Mouse (Mus musculus) gastrocnemius, postnatal 10 days (tissue): ENCODE data around the gene Tbca. TPM values are rescaled to one million over a fixed set of nuclear protein-coding genes. Genes with fewer than 3 reads are reported as not detected.

ENCODE experiments used
- DNase-seq: peaks from one replicate; pipeline ENCODE4 v3.0.0; 2021; ENCODE audit warnings: mixed read lengths
- total RNA-seq, 2 experiments: library from RNA; stranded (reverse); gene quantifications; 2 replicates each; pipeline ENCODE4 v1.2.3; 2021

Gene Tbca
- total RNA-seq, 2 experiments from 2014 or later: 118 to 123 TPM

DNA sequence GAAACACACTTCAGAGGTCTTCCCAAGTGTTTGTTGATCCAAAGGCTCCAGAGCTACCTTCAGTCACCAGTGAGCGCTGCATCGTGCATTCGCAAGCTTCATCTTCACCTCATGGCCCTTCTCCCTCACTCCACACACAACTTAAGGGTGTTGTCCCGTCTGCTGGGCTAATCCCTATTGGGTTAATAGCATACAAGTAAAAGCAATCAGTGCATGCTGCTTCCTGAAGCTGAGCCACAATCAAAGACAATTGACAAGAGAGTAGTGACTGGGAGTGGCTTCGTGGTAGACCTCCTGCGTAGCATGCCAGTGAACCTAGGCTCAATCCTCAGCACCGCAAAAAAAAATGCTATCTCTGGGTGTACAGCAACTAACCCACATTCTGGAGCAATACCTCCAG lies 59.2 kb downstream of the Tbca start:
- no peak for DNase-seq

DNA sequence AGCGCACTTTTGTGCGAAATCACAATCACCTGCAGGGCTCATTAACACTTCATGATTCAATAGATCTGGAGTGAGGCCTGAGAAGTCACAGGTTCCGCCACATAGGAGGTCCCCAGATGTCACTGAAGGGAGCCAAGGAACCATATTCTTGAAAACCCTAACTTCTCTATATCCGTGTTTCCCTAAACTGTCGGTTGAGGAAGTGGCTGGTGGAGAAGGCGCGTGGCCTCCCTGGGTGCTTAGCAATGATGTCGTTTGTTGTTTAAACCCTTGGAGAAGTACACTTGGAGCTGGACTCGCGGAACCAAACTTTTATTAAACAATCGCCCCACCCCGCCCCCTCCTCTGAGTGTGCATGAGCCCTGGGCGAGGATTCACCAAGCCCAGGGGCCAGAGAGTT lies 60.6 kb downstream of the Tbca start:
- no peak for DNase-seq

DNA sequence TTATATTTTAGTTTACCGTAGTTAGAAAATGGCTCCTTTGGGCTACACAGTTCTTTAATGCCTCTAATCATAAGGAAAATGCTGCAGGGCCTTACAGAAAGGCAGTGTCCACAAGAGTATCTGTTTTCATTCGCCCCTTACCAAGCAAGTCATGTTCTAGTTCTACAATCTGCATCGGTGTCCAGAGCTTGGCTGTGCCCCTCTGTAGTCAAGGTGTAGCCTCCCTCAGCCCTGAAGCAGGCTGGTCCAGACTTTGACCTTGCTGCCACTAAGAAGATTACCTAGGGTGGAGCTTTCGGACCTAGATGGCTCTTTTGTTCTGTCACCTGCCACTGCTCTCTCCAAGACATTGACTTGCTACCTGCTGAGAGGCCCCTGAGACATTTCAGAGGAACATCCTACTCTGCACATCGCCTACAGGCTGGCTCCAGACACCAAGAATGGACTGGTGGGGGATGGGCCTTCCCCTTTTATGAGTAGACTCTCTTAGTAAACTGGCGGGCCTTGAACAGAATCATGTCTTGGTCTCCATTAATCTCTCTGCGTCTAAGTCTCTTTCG lies 69.4 kb downstream of the Tbca start:
- no peak for DNase-seq

DNA sequence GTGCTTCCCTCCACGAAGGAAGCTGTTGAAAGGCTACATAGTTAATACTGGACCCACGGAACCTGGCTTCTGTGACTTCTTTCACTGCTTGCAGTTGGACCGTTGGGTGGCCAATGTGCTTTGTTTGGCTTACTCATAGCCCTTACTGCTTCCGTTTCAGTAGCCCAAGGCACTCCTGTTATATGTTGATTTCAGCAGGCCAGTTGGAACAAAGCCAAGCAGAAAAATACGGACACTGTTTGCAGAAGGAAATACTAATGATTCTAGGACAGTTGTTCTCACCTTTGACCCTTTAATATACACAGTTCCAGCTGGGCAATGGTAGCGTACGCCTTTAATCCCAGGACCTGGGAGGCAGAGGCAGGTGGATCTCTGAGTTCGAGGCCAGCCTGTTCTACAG lies 70.5 kb downstream of the Tbca start:
- no peak for DNase-seq

DNA sequence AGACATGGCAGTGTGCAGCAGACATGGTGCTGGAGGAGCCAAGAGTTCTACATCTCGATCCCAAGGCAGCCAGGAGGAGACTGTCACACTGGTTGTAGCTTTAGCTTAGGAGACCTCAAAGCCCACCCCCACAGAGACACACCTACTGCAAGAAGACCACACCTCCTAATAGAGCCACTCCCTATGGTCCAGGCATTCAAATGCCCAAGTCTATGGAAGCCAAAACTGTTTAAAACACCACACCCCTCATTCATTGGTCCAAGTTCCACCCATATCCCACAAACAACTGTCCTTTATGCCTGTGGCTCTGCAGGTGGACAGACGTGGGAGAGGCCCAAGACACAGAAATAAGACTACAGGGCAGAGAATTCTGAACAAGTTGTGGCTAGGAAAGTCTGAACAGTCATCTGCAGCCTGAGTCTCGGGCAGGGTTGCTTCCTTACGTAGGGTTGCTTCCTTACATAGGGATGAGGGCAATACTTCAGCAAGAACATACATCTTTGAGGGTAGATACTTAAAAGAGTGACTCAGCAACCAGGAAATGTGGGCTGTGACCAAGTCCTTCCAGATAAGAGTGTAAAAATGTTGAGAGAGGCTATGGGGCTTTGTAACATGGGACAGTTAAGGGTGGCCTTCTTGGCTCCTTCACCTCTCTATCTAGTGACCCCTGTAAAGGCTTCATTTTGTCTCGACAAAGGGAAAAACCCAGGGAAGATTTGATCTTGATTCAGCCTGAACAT lies 74.0 kb downstream of the Tbca start:
- DNase-seq: no peak

DNA sequence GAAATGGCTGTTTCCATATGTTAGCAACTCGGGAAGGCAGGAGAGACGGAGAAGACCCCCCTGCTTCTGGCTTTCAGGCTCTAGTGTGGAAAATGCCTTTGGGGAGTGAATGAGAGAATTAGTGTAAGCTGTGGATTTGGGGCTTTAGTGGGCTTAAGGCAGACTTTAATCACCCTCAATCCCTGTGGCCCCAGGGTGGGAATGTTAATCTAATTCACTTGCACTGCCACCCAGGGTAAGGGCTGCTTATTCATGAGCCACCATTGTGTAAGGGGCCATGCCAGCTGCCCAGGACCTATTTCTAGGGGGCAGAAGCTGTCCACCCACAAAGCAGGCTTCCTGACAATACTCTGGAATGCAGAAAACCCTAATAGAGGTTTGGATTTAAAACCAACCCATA lies 78.2 kb downstream of the Tbca start:
- DNase-seq: no peak

DNA sequence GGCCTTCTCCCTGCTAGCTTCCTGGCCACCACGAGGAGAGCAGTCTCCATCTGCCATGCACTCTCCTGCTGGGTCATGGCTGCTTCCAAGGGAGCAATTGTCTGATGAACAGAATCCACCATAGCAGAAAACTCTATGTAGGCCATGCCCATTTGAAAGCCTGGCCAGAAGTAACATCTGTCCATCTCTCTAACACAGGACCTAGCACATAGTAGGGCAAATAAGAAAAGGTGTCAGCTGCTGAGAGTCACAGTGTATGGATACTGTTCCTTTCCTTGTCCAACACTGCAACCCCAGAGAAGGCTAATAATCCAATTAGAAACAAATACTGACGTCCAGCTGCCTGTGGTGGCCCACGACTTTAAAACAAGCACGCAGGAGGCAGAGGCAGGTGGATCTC lies 79.1 kb downstream of the Tbca start:
- DNase-seq: no peak

DNA sequence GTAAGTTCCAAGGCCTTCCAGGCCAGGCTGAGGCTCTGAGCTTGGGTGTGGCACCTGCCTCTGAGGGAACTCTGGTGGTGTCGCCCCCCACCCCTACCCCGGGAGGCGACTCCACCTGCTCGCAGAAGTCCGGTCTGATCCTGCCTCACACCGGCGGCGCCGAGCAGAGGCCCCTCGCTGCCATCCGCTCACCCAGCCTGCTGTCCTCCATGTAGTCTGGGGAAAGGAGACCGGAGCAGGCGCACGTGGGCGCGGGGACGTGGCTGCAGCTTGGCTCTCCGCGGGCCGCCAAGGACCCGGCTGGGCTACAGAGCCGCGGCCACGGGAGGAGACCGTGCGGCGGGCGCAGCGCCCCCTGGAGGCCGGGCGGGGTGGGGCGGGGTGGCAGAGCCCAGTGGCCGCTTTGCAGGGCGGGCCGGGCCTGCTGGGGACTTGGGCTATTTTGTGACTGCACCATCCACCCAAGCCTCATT lies 79.8 kb downstream of the Tbca start:
- DNase-seq: peak; percentile 77

DNA sequence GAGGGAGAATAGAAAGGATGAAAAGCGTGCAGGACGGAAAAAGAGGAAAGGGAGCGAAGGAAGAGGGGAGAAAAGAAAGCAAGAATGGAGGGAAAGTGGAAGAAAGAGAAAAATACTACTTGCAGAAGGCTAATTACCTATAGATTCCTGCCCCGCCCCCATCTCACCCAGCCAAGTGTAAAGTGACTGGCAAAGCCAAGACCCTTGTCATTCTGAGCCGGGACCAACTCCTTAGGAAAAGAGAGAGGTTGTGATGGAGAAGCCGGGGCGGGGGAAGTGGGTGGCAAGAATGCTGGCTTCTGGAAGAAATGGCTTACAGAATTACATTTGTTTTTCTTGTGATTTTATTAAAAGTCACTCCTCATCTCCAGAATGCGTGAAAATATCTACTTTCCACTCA lies 80.8 kb downstream of the Tbca start:
- DNase-seq: no peak

DNA sequence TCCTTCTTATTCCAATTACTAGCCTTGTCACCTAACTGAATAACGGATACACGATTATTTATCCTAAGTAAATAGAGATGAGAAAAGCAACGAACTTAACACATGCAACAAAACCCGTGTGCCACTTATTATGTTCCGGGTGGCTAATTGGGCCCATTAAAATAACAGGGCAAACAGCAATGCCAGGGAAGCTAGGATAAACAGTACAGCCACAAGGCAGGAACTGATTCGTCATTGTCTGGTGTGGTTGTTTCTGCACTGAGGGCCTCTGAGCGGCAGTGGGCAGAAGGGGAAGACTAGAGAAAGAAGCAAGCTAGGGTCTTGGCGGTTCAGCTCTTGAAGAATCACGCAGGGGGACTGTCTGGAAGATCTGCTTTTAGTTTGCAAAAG lies 81.4 kb downstream of the Tbca start:
- DNase-seq: no peak

DNA sequence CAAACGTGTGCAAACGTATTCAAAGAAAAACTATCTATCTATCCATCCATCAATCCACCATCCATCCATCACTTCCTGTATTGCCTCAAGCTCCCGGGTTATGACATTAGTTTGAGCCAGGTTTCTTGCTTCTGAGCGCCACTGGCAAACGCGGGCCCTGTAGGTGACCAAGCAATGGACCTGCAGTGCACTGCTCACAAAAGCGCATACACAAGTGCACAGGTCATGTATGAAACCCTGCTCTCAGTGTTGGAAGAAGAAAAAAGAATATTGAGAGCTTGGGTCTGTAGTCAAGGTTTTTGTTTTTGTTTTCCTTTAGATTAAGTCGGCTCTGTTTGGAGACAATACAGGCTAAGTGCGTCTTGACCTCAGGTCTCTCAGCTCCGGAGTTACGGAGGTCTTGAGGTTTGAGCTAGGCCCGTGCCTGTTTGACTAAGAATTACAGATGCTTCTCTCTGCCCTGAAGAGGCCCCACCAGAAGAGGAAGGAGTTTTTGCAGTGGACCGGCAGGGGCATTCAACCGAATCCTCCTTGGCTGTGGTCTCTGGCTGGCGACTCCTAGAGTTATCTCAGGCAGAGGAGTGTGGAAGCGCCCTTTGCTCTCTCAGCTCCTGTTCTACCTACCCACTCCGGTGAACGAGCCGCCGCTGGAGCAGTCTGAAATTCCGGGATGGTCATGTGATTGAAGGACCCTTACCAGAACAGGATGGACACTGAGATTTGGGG lies 81.9 kb downstream of the Tbca start:
- no peak for DNase-seq

DNA sequence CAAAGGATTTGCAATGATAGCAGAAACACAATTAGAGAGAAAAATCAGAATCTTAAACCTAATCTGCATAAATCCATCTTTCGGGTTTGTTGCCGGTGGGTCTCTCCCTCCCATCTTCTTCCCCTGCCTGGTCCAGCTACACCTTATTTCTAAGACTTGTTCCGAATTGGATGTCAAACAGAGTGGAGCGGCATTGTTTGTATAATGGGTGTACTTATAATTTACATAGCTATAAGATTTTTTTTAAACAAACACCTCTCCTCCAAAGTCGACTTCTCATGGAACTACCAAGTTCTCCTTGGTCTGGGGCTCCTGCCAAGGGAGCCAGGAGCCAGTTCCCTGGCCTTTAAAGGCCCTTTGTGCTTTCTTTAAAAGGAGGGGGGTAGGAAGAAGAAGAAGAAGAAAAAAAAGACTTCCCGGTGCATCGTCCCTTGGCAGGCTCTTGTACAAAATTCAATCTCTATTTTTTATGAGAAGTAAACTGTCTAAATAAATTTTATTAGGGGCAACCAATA lies 83.2 kb downstream of the Tbca start:
- no peak for DNase-seq

DNA sequence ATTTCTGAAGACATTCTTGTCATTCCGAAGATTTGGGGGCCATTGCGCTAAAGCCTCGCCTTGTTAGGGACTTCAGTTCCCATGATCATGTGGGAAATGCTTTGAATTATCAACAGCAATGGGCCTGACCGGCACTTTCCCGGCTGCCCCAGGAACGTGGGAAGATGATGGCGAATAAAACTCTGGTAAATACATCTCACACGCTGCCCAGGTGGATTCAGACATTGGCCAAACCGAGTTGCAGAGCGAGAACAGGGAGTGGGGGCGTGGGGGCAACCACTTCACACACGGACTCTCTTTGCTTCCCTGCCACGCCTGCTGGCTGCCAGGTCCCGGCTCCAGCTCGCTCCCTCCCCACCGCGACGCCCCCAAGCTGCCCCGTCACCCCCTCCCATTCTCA lies 83.7 kb downstream of the Tbca start:
- DNase-seq: no peak

DNA sequence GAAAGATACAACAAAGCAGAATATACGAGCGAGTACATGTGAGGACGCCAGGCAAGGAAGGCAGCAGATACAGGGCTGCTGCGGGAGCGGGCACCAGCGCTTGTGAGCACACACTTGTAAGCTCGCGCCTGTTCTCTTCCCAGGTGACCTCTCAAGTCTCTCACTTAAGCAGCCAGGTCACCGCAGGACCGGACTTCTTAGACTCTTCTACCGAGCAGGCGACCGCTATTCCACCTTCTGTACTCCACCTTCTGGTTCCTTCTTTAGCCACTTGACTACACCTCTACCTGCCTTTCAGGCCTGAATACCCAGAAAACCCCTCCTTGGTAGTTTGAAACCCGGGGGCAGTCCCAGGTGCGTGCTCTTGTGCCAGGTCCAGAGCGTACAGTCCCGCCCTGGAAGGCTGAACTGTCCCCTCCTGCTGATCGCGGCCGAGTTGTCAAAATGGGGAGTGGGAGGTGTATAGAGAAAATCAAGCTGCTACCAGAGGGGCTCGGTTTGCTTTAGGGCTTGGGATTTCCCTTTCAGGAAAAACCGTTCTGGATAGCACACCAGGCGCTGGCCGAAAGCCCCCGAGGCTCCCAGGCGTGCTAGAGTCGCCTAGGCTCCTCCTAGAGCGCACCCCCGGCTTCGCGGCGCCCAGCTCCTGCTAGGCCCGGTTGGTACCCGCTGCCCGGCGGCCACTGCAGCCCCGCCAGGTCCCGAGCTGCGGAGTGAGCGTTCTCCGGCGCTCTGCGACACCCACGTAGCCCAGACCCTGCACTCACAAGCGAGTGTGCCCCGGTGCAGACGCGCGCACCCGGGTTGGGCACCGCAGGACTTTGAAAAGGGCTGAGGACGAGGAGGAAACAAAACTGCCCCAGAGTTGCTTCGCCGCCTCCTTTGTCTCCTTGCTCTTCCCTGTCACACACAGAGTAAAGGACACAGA lies 84.7 kb downstream of the Tbca start:
- no peak for DNase-seq

DNA sequence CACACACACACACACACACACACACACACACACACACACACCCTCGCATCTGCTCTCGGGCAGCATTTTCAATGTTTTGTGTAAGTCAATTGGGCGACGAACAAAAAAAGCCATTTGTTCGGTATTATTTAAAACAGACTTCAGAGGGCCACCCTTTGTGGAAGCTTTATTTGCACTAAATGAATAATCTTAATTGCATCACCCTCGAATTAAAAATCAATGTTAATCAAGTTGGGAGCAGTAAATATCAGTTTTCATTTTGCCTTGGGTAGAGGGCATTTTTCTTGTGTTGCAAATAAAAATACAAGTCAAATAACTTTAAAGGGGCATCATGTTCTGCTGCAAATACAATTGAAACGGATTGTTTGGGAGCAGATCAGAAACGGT lies 85.3 kb downstream of the Tbca start:
- no peak for DNase-seq

DNA sequence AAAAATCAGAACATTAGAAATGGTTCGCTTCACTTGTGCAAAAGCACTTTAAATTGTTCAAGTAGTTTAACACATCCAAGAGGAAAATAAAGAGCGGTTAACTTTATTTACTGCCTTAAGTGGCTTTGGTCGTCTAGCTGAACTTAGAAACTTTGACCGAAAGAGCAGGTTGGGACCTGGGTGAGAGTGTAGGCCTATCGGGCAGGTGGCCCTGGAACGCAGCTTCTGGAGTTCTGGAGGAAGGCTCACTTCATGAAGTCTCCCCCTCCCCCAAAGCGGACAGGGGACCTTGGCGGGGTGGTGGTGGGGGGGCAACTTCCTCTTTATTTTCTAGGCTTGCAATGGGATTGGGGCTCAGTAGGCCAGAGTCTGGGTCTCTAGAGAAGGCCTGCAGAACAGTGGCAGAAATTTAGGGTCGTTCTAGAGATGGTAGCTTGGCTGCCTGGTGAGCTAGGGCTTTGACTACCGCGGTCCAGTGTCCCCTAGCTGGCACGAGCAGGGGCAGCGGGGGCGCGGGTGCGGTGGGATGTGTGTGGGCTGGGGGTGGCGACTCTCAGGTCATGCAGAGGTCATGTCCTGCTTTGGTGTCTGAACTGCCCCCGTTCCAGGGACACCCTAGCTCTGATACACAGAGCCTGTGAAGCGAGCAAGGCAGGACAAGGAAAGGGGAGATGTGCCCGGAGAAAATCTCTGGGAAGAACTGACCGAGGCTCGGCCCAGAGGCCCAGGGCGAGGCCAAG lies 86.1 kb downstream of the Tbca start:
- no peak for DNase-seq

DNA sequence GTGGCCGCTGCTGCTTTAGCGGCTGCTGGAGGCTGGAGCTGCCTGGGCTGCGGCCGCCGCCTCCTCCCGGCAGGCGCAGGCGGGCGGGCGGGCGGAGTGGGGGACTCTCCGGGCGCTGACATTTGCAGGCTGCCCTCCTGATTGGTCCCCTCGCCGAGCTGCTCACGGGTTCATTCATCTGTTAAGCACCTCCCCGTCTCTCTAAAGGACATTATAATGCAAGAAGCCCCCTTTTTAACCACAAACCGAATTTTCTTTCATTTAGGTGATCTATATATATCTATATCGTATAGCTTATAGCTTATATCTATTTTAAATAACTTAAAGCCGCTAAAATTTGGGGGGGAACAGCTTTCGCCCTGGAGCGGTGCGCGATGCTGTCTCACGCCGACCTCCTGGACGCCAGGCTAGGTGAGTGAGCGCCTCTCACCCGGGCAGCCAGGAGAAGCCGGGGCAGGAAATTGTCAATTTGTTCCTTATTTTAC lies 86.7 kb downstream of the Tbca start, which contains the start of gene Otp:
Otp (plus strand) TSS at position 207 of the 485 bp plus-strand sequence.
- no peak for DNase-seq

DNA sequence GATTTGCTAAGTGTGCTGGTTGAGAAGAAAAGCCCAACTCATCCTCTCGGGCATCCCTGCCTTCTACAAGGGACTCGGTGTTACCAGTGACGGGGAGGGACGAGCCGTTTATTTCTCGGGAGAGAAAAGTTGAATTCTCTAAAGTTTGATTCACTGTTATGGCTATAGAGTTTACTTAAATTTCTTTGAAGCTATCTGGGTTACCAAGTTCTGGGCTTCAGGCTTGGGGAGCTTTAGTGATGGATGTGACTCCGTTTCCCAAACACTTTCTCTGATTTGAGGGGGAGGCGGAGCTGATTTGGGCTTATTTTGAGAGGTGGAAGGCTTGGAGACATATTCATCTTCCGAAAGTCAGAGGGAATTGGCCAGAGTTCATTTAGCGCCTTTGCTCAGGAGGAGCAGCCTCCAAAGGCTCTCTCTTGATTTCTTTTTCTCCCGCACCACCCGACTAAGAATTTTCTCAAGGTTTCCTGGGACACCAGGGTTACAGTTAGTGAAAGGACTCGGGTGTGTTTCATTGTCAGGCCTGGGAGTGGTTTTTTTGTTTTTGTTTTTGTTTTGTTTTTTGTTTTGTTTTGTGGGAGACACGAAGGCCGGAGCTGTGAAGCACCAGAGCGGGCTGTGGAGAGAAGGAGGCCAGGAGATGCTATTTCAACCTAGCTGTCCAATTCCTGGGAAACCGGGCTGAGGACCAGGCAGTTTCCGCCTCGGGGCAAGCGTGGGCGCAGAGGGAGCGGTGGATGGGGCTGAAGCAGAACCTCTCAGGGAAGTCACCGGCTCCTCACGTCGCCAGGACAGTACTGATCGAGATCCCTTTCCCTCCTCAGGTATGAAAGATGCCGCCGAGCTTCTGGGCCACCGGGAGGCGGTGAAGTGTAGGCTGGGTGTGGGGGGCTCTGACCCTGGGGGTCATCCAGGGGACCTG lies 87.8 kb downstream of the Tbca start:
- no peak for DNase-seq

DNA sequence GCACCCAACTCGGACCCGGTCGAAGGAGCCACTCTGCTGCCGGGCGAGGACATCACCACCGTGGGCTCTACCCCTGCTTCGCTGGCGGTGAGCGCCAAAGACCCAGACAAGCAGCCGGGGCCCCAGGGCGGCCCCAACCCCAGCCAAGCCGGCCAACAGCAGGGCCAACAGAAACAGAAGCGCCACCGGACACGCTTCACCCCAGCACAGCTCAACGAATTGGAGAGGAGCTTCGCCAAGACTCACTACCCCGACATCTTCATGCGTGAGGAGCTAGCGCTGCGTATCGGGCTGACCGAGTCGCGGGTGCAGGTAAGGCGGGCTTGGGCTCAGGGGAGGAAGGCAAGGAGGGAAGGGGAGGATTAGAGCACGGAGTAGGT lies 88.5 kb downstream of the Tbca start:
- no peak for DNase-seq
